Comparison of ENCODE assay signal across 10 mouse cellular contexts in genomic region chr5:32102971-32103431, GRCm38 (mm10). TPM values are rescaled to one million over a fixed set of nuclear protein-coding genes. Genes with fewer than 3 reads are reported as not detected.
A peak's percentile ranks its signal among the peaks of the same experiment; 100 is the strongest.
DNase-seq lines count a peak whose midpoint lies in the region; ATAC-seq and TF ChIP-seq lines count a peak whose summit lies in the region.
"Had no signal": no experiment of that assay in that cellular context is flagged by ENCODE, and none has a peak within 500 bp of the region (broad histone marks: within the 10 kb centered on the region; RNA-seq: fewer than 3 reads in every experiment).

No protein-coding gene starts in this region.

- no peaks in the 10 kb centered on the region for H3K27me3 ChIP-seq in lung, embryonic 14.5 days (ENCODE audit: insufficient read depth, low read length)
- no peaks in the 10 kb centered on the region for H3K27me3 ChIP-seq in neural tube, embryonic 15.5 days (replicated peaks)
- no peaks in the 10 kb centered on the region for H3K27me3 ChIP-seq in thymus, adult 2 months (ENCODE audit: control insufficient read depth, insufficient read depth, low read length)

- DNase-seq in lung, embryonic 14.5 days: peak; percentile 65
- no peak for DNase-seq in lung, adult 2 months
- peak; percentile 51 to 52 for DNase-seq in cerebellum, adult 18-20 months
- DNase-seq in gastrocnemius, postnatal 14 days: peak; percentile 87
- peak; percentile 93 for DNase-seq in skeletal muscle tissue, adult 2 months (ENCODE audit: low read depth, low spot score)
- no peak for DNase-seq in thymus, adult 2 months
- DNase-seq: embryo, embryonic 11 days; liver, postnatal 0 days had no signal

- WGBS in lung, embryonic 14.5 days: 46% methylated on average over 6 of the region's 6 CpGs
- 75% methylated on average over 6 of the region's 6 CpGs for WGBS in lung, adult 2 months
- 87% methylated on average over 6 of the region's 6 CpGs for WGBS in neural tube, embryonic 15.5 days
- 91% methylated on average over 6 of the region's 6 CpGs for WGBS in thymus, adult 2 months

- peak; percentile 77; the same call in 1 of the 2 replicates for ATAC-seq in lung, embryonic 14.5 days (ENCODE audit: insufficient read depth)
- ATAC-seq in neural tube, embryonic 15.5 days (ENCODE audit: low FRiP score): no peak
- no peak for ATAC-seq in frontal cortex, adult (ENCODE audit: low TSS enrichment)
- ATAC-seq: liver, postnatal 0 days had no signal

- TF ChIP-seq POLR2A in lung, adult 2 months (IDR thresholded peaks at IDR 0.05; ENCODE audit: borderline replicate concordance, extremely low read depth, low read depth, low read length): no peak
- no peak for TF ChIP-seq POLR2A in thymus, adult 2 months (IDR thresholded peaks at IDR 0.05; ENCODE audit: control insufficient read depth, extremely low read depth, insufficient read depth, low read length, poor library complexity)

- H3K36me3 ChIP-seq in lung, embryonic 14.5 days (ENCODE audit: insufficient read depth): no peaks in the 10 kb centered on the region
- no peaks in the 10 kb centered on the region for H3K36me3 ChIP-seq in neural tube, embryonic 15.5 days
- H3K36me3 ChIP-seq in thymus, adult 2 months (ENCODE audit: control insufficient read depth, insufficient read depth, low read length): no peaks in the 10 kb centered on the region

- H3K27ac ChIP-seq in lung, embryonic 14.5 days (ENCODE audit: low read depth): peak overlapping the region; percentile 69
- H3K27ac ChIP-seq in neural tube, embryonic 15.5 days (replicated peaks): no peak overlapping the region
- H3K27ac ChIP-seq in thymus, adult 2 months (ENCODE audit: control insufficient read depth, insufficient read depth, low read length): no peak overlapping the region

- H3K4me3 ChIP-seq in lung, embryonic 14.5 days (ENCODE audit: low read depth, low read length): no peak overlapping the region
- no peak overlapping the region for H3K4me3 ChIP-seq in lung, adult 2 months (replicated peaks; ENCODE audit: extremely low read depth, low read depth, low read length)
- no peak overlapping the region for H3K4me3 ChIP-seq in neural tube, embryonic 15.5 days (replicated peaks)
- no peak overlapping the region for H3K4me3 ChIP-seq in thymus, adult 2 months (ENCODE audit: control insufficient read depth, insufficient read depth, low read length)

- peaks cover 10% of the 10 kb centered on the region; the same call in 1 of the 2 replicates for H3K4me1 ChIP-seq in lung, embryonic 14.5 days (ENCODE audit: insufficient read depth)
- H3K4me1 ChIP-seq in lung, adult 2 months (ENCODE audit: control insufficient read depth, insufficient read depth, low read length): no peaks in the 10 kb centered on the region
- peaks cover 10% of the 10 kb centered on the region for H3K4me1 ChIP-seq in neural tube, embryonic 15.5 days
- peaks cover 18% of the 10 kb centered on the region for H3K4me1 ChIP-seq in thymus, adult 2 months (replicated peaks; ENCODE audit: control insufficient read depth, insufficient read depth, low read length)

- no peaks in the 10 kb centered on the region for H3K9me3 ChIP-seq in lung, embryonic 14.5 days (ENCODE audit: low read depth, low read length)
- H3K9me3 ChIP-seq in neural tube, embryonic 15.5 days (replicated peaks): no peaks in the 10 kb centered on the region

- no peak for TF ChIP-seq CTCF in lung, embryonic 14.5 days (IDR thresholded peaks at IDR 0.05; ENCODE audit: low read depth)
- TF ChIP-seq CTCF in lung, adult 2 months (IDR thresholded peaks at IDR 0.05; ENCODE audit: insufficient read depth, low read length): no peak
- no peak for TF ChIP-seq CTCF in thymus, adult 2 months (IDR thresholded peaks at IDR 0.05; ENCODE audit: borderline replicate concordance, control insufficient read depth, extremely low read depth, insufficient read depth, low read length, poor library complexity)

- H3K4me2 ChIP-seq in lung, embryonic 14.5 days: no peak overlapping the region
- H3K4me2 ChIP-seq in neural tube, embryonic 15.5 days: no peak overlapping the region

- intact Hi-C loops in gastrocnemius, postnatal 14 days (cut with DNase I; ENCODE audit: low total_unique reads): no loop called here

- no peak overlapping the region for H3K9ac ChIP-seq in lung, embryonic 14.5 days
- no peak overlapping the region for H3K9ac ChIP-seq in neural tube, embryonic 15.5 days (replicated peaks)
- H3K9ac ChIP-seq: liver, postnatal 0 days had no signal

RNA-seq across cellular contexts. Expression of gene Fosl2, which starts 32.6 kb away (rescaled TPM):
- 3.9 and 4.0 TPM in 2 replicates for polyA plus RNA-seq in lung, embryonic 14.5 days (2014; fragmentation: Nextera tagmentation; extraction: Ambion mirVana)
- 22.6 and 25.2 TPM in 2 replicates for polyA plus RNA-seq in lung, adult 2 months (2012; rRNA removed)
- 10 to 100 TPM; 24.1 to 24.9 TPM for total RNA-seq in gastrocnemius, postnatal 14 days (2021)
- 0.72 and 1.7 TPM in 2 replicates for polyA plus RNA-seq in neural tube, embryonic 15.5 days (2015; fragmentation: Nextera tagmentation; extraction: Ambion mirVana)
- 8.5 and 9.2 TPM in 2 replicates for polyA plus RNA-seq in thymus, adult 2 months (2012; rRNA removed)

Comparison
In these comparisons a context has a peak if more than half of its experiments do, and no peak if none do; other contexts are left out.
1. DNase-seq: peak in lung, embryonic 14.5 days (single experiment), cerebellum, adult 18-20 months (2 of 2), gastrocnemius, postnatal 14 days (single experiment) and skeletal muscle tissue, adult 2 months (single experiment); none in lung, adult 2 months (single experiment) and thymus, adult 2 months (single experiment).